Mouse (Mus musculus) stomach, postnatal 0 days (tissue): ENCODE data around the gene Idua.

ENCODE experiments used
- CTCF ChIP-seq: IDR thresholded peaks from 2 replicates; pipeline ENCODE4 v1.5.1; 2016; ENCODE audit warnings: antibody characterized with exemption, low read depth, mild to moderate bottlenecking, moderate library complexity
- EP300 ChIP-seq: optimal IDR thresholded peaks from 2 replicates; pipeline ENCODE3; 2016; ENCODE audit warnings: antibody characterized with exemption

DNA sequence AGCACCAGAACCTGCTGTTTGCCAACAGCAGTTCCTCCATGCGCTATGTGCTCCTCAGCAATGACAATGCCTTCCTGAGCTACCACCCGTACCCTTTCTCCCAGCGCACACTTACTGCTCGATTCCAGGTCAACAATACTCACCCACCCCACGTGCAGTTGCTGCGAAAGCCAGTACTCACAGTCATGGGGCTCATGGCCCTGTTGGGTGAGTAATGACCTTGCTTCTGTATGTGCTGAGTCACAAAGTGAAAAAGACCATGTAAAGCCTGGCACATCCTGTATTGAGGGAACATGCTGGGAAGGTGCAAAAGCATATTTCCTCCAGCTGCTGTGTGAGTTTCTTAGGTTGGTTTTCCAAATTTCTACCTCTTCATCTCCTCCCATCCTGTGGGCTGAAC lies 20.7 kb downstream of the Idua start:
- TF ChIP-seq CTCF (no peak), EP300 (no peak)
